In the genomic region with DNA sequence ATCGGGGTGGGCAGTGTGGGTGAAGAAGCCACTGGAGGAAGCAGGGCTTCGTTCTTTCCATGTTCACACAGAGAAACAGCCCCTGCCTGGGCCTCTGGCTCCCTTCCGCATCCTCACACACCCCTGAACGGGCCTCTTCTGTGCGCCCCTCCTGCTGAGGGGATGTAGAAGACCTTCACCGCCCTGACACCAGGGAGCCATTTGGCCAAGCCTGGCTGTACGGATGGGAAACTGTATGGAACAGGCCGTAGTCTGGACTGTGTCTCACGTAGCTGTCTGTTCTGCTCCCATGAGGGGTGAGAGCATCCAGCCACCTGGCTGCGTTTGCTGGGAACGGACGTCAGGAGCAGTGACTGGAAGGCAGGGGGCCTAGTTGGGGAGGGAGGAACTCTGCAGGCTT, we compare ENCODE assay signal across 8 mouse cellular contexts. TPM values are rescaled to one million over a fixed set of nuclear protein-coding genes. Genes with fewer than 3 reads are reported as not detected.
DNase-seq lines count a peak whose midpoint lies in the region; ATAC-seq lines count a peak whose summit lies in the region.
"Had no signal": no experiment of that assay in that cellular context is flagged by ENCODE, and none has a peak within 500 bp of the region (broad histone marks: within the 10 kb centered on the region; RNA-seq: fewer than 3 reads in every experiment).

No protein-coding gene starts in this region.

- peak; percentile 22; the same call in 1 of the 2 replicates for ATAC-seq in kidney, embryonic 14.5 days (ENCODE audit: low FRiP score, low TSS enrichment)
- no peak for ATAC-seq in embryonic facial prominence, embryonic 13.5 days (ENCODE audit: insufficient number of reproducible peaks, insufficient read depth, low FRiP score, low TSS enrichment, low read depth)
- peak; percentile 15; the same call in 1 of the 2 replicates for ATAC-seq in hindbrain, embryonic 16.5 days
- 0 out of 2 replicates have a peak, but pooled peaks have one; percentile 15 for ATAC-seq in midbrain, embryonic 13.5 days
- ATAC-seq: Patski had no signal

- WGBS in kidney, embryonic 14.5 days = 18% methylated on average over 12 of the region's 12 CpGs
- WGBS in embryonic facial prominence, embryonic 13.5 days = 17% methylated on average over 12 of the region's 12 CpGs
- WGBS in hindbrain, embryonic 16.5 days = 22% methylated on average over 12 of the region's 12 CpGs
- 23% methylated on average over 12 of the region's 12 CpGs for WGBS in midbrain, embryonic 13.5 days

- DNase-seq in kidney, adult 18-20 months = no peak
- DNase-seq in frontal cortex, postnatal 25 days (ENCODE audit: low spot score in 2 of 2) = no peak
- DNase-seq in cerebellum, postnatal 4 days (ENCODE audit: low spot score in 2 of 2) = no peak

- H3K27ac ChIP-seq in kidney, embryonic 14.5 days (ENCODE audit: low read depth, low read length) = peak overlapping the region; percentile 48; the same call in 1 of the 2 replicates
- peak overlapping the region; percentile 75 for H3K27ac ChIP-seq in embryonic facial prominence, embryonic 13.5 days
- no peak overlapping the region for H3K27ac ChIP-seq in hindbrain, embryonic 16.5 days (ENCODE audit: low read depth, low read length)
- no peak overlapping the region for H3K27ac ChIP-seq in midbrain, embryonic 13.5 days

- peaks cover 19% of the 10 kb centered on the region for H3K4me1 ChIP-seq in kidney, embryonic 14.5 days (ENCODE audit: control insufficient read depth, insufficient read depth, low read length)
- peaks cover 60% of the 10 kb centered on the region for H3K4me1 ChIP-seq in embryonic facial prominence, embryonic 13.5 days
- H3K4me1 ChIP-seq in hindbrain, embryonic 16.5 days (ENCODE audit: control insufficient read depth, insufficient read depth, low read depth, low read length) = peaks cover 26% of the 10 kb centered on the region
- H3K4me1 ChIP-seq in midbrain, embryonic 13.5 days (replicated peaks) = peaks cover 50% of the 10 kb centered on the region

- no peaks in the 10 kb centered on the region for H3K36me3 ChIP-seq in kidney, embryonic 14.5 days (ENCODE audit: control insufficient read depth, insufficient read depth, low read length)
- no peaks in the 10 kb centered on the region for H3K36me3 ChIP-seq in embryonic facial prominence, embryonic 13.5 days
- H3K36me3 ChIP-seq in hindbrain, embryonic 16.5 days (ENCODE audit: control insufficient read depth, insufficient read depth, low read length) = no peaks in the 10 kb centered on the region
- H3K36me3 ChIP-seq in midbrain, embryonic 13.5 days = no peaks in the 10 kb centered on the region

- H3K27me3 ChIP-seq in kidney, embryonic 14.5 days (ENCODE audit: control insufficient read depth, insufficient read depth, low read length) = no peaks in the 10 kb centered on the region
- H3K27me3 ChIP-seq in embryonic facial prominence, embryonic 13.5 days = no peaks in the 10 kb centered on the region; the same call in 1 of the 2 replicates
- H3K27me3 ChIP-seq in hindbrain, embryonic 16.5 days (replicated peaks; ENCODE audit: control insufficient read depth, insufficient read depth, low read length) = peaks cover 6% of the 10 kb centered on the region; the same call in 1 of the 2 replicates
- H3K27me3 ChIP-seq in midbrain, embryonic 13.5 days = peaks cover 60% of the 10 kb centered on the region
- H3K27me3 ChIP-seq: Patski had no signal

- H3K9me3 ChIP-seq in kidney, embryonic 14.5 days (ENCODE audit: control insufficient read depth, low read length) = no peaks in the 10 kb centered on the region
- H3K9me3 ChIP-seq in embryonic facial prominence, embryonic 13.5 days = no peaks in the 10 kb centered on the region
- no peaks in the 10 kb centered on the region for H3K9me3 ChIP-seq in hindbrain, embryonic 16.5 days (ENCODE audit: control insufficient read depth, low read length)
- no peaks in the 10 kb centered on the region for H3K9me3 ChIP-seq in midbrain, embryonic 13.5 days

- H3K4me2 ChIP-seq in kidney, embryonic 14.5 days (replicated peaks; ENCODE audit: low read depth, low read length) = peak overlapping the region; percentile 8; the same call in 1 of the 2 replicates
- peak overlapping the region; percentile 23 for H3K4me2 ChIP-seq in embryonic facial prominence, embryonic 13.5 days
- H3K4me2 ChIP-seq in hindbrain, embryonic 16.5 days (ENCODE audit: low read length) = no peak overlapping the region
- no peak overlapping the region for H3K4me2 ChIP-seq in midbrain, embryonic 13.5 days (replicated peaks)

- H3K9ac ChIP-seq in kidney, embryonic 14.5 days (ENCODE audit: low read depth, low read length) = peak overlapping the region; percentile 32; the same call in 1 of the 2 replicates
- peak overlapping the region; percentile 32; the same call in 1 of the 2 replicates for H3K9ac ChIP-seq in embryonic facial prominence, embryonic 13.5 days
- H3K9ac ChIP-seq in hindbrain, embryonic 16.5 days (ENCODE audit: low read depth, low read length) = peak overlapping the region; percentile 27; the same call in 1 of the 2 replicates
- H3K9ac ChIP-seq in midbrain, embryonic 13.5 days (replicated peaks) = peak overlapping the region; percentile 36; the same call in 1 of the 2 replicates

- H3K4me3 ChIP-seq in kidney, embryonic 14.5 days (ENCODE audit: low read length) = no peak overlapping the region
- no peak overlapping the region for H3K4me3 ChIP-seq in embryonic facial prominence, embryonic 13.5 days
- H3K4me3 ChIP-seq in hindbrain, embryonic 16.5 days (ENCODE audit: low read length) = no peak overlapping the region
- H3K4me3 ChIP-seq in midbrain, embryonic 13.5 days (replicated peaks) = no peak overlapping the region

RNA-seq across cellular contexts. Expression of gene Dlk1, which starts 15.8 kb away (rescaled TPM):
- 51.1 and 52.4 TPM in 2 replicates for polyA plus RNA-seq in kidney, embryonic 14.5 days (2014; fragmentation: Nextera tagmentation; extraction: Ambion mirVana)
- 176 and 272 TPM in 2 replicates for polyA plus RNA-seq in embryonic facial prominence, embryonic 13.5 days (2015; fragmentation: Nextera tagmentation; extraction: Ambion mirVana)
- 57.7 and 84.8 TPM in 2 replicates for polyA plus RNA-seq in hindbrain, embryonic 16.5 days (2015; fragmentation: Nextera tagmentation; extraction: Ambion mirVana)
- polyA plus RNA-seq in midbrain, embryonic 13.5 days (2015; fragmentation: Nextera tagmentation; extraction: Ambion mirVana) = 117 and 118 TPM in 2 replicates
- polyA plus RNA-seq: Patski had no signal

Comparison
In these comparisons a context has a peak if more than half of its experiments do, and no peak if none do; other contexts are left out.
1. H3K27ac ChIP-seq: peak in kidney, embryonic 14.5 days (single experiment) and embryonic facial prominence, embryonic 13.5 days (single experiment); none in hindbrain, embryonic 16.5 days (single experiment) and midbrain, embryonic 13.5 days (single experiment).
2. H3K4me2 ChIP-seq: peak in kidney, embryonic 14.5 days (single experiment) and embryonic facial prominence, embryonic 13.5 days (single experiment); none in hindbrain, embryonic 16.5 days (single experiment) and midbrain, embryonic 13.5 days (single experiment).
3. Peak in every context shown above with its lines, with median percentiles within 50 percentile points of each other: H3K9ac ChIP-seq.